14 mouse cellular contexts compared by ENCODE assay signal in genomic region chr5:103075451-103075850, GRCm38 (mm10).
DNase-seq lines count a peak whose midpoint lies in the region; ATAC-seq and TF ChIP-seq lines count a peak whose summit lies in the region.
"Had no signal": no experiment of that assay in that cellular context is flagged by ENCODE, and none has a peak within 500 bp of the region (broad histone marks: within the 10 kb centered on the region; RNA-seq: fewer than 3 reads in every experiment).

No protein-coding gene starts in this region.

- H3K36me3 ChIP-seq in kidney, embryonic 16.5 days (ENCODE audit: insufficient read depth, low read length): no peaks in the 10 kb centered on the region
- no peaks in the 10 kb centered on the region for H3K36me3 ChIP-seq in E14TG2a.4 (ENCODE audit: insufficient read depth, low read length)
- H3K36me3 ChIP-seq: embryonic facial prominence, embryonic 13.5 days; limb, embryonic 12.5 days; neural tube, embryonic 15.5 days had no signal

- no peak overlapping the region for H3K27ac ChIP-seq in kidney, embryonic 16.5 days (ENCODE audit: low read length)
- H3K27ac ChIP-seq: embryonic facial prominence, embryonic 13.5 days; limb, embryonic 12.5 days; neural tube, embryonic 15.5 days had no signal

- H3K4me3 ChIP-seq in kidney, embryonic 16.5 days (ENCODE audit: low read length): no peak overlapping the region
- no peak overlapping the region for H3K4me3 ChIP-seq in E14TG2a.4 (replicated peaks; ENCODE audit: low read length)
- H3K4me3 ChIP-seq: embryonic facial prominence, embryonic 13.5 days; limb, embryonic 12.5 days; neural tube, embryonic 15.5 days had no signal

- H3K9me3 ChIP-seq in kidney, embryonic 16.5 days (ENCODE audit: low read length): no peaks in the 10 kb centered on the region
- no peaks in the 10 kb centered on the region for H3K9me3 ChIP-seq in E14TG2a.4 (ENCODE audit: low read length)
- H3K9me3 ChIP-seq: embryonic facial prominence, embryonic 13.5 days; limb, embryonic 12.5 days; neural tube, embryonic 15.5 days had no signal

- no peaks in the 10 kb centered on the region for H3K27me3 ChIP-seq in kidney, embryonic 16.5 days (ENCODE audit: insufficient read depth, low read length)
- H3K27me3 ChIP-seq in E14TG2a.4 (ENCODE audit: insufficient read depth, low read length): no peaks in the 10 kb centered on the region
- H3K27me3 ChIP-seq: embryonic facial prominence, embryonic 13.5 days; limb, embryonic 12.5 days; neural tube, embryonic 15.5 days had no signal

- peak; percentile 39 for DNase-seq in cerebellum, adult 9-10 months
- DNase-seq in cerebellum, adult 8-10 months: no peak
- DNase-seq in kidney, adult 8-10 months: peak; percentile 0 to 13
- DNase-seq in adrenal gland, postnatal 25 days: peak; percentile 16
- no peak for DNase-seq in neural tube, embryonic 10.5 days (ENCODE audit: extremely low spot score, low spot score)
- DNase-seq: cerebellum, adult 11-12 months; midbrain, embryonic 14.5 days; thymus, adult 2 months had no signal

- H3K4me2 ChIP-seq in kidney, embryonic 16.5 days (replicated peaks; ENCODE audit: low read depth, low read length): no peak overlapping the region
- H3K4me2 ChIP-seq: embryonic facial prominence, embryonic 13.5 days; limb, embryonic 12.5 days; neural tube, embryonic 15.5 days had no signal

- no peaks in the 10 kb centered on the region for H3K4me1 ChIP-seq in kidney, embryonic 16.5 days (ENCODE audit: insufficient read depth, low read length)
- peaks cover 3% of the 10 kb centered on the region; the same call in 1 of the 2 replicates for H3K4me1 ChIP-seq in E14TG2a.4 (replicated peaks; ENCODE audit: low read depth, low read length)
- H3K4me1 ChIP-seq: embryonic facial prominence, embryonic 13.5 days had no signal

- peak; percentile 37 for TF ChIP-seq CTCF in E14TG2a.4 (conservative IDR thresholded peaks at IDR 0.05; ENCODE audit: low read length)

- H3K9ac ChIP-seq in kidney, embryonic 16.5 days (replicated peaks; ENCODE audit: low read length): no peak overlapping the region
- H3K9ac ChIP-seq: embryonic facial prominence, embryonic 13.5 days; limb, embryonic 12.5 days; neural tube, embryonic 15.5 days had no signal

- ATAC-seq in kidney, embryonic 16.5 days (ENCODE audit: low FRiP score, low TSS enrichment): no peak
- no peak for ATAC-seq in CD4-positive, CD25-positive, alpha-beta regulatory T cell, adult 4 months

- WGBS in kidney, embryonic 16.5 days: 63% methylated on average over 8 of the region's 8 CpGs

Comparison
In these comparisons a context has a peak if more than half of its experiments do, and no peak if none do; other contexts are left out.
1. DNase-seq: peak in cerebellum, adult 9-10 months (single experiment), kidney, adult 8-10 months (2 of 2) and adrenal gland, postnatal 25 days (single experiment); none in cerebellum, adult 8-10 months (single experiment) and neural tube, embryonic 10.5 days (single experiment).